Mouse (Mus musculus): ENCODE data around the gene Fmnl3.

DNA sequence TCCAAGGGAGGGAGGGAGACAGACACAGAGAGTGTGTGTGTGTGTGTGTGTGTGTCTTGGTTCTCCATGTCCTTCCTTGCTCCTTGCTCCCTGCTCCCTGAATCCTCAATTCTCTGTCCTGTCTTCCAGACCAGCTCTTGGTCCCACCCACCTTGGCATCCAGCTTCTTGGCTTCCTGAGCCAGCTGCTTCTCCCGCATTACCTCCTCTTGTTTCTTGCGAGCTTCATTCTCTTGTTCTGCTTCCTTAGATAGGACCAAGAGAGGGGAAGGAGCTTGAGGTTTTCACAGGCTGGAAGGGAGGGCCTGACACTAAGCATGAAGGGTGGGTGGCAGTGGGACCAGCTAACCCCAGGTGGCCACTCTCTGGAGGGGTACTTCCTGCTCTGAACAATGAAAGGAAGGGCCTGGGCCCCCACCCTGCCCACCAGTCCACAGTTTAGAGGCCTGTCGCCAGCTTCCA is 50.8 kb downstream of the Fmnl3 start:
- TF ChIP-seq CTCF (IDR thresholded peaks at IDR 0.05; ENCODE audit: extremely low read depth, insufficient read depth, low read length) (no peak), POLR2A (IDR thresholded peaks at IDR 0.05; ENCODE audit: extremely low read depth, insufficient read depth, low read length) (no peak)

Data from cortical plate, adult 2 months (tissue).